Mouse (Mus musculus) kidney, adult 18-20 months (tissue): ENCODE results near the gene Gadl1.
"Not testable (repeated sequence)": the region's sequence is repeated elsewhere in the genome, so short reads cannot be mapped to it uniquely, and the experiment has no call there.

Experiments used
- DNase-seq: peaks from one replicate; pipeline ENCODE4 v3.0.0; 2021

The Gadl1 gene

DNA sequence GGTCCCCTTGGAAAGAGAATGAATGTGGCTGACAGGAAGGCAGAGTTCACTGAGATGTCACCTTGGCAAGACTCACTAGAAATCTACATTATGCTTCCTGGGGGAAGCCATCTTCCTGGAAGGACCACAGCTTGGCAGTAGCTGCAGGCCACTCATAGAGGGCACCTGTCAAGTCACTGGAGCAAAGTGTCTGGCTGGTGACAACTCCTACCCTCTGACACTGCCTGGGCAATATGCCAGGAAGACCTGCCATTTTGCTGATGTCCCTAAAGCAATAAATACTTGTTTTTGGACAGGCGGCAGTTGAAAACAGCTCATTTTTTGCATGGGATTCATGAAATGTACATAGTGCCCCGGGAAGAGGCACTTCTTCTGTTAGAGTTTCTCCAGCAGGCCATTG is 119.8 kb downstream of the Gadl1 start:
- no peak for DNase-seq

- DNase-seq: no peak
Observed at GRCm38 (mm10) chr9:116032711-116033110, 123.5 kb downstream of the Gadl1 start.

DNA sequence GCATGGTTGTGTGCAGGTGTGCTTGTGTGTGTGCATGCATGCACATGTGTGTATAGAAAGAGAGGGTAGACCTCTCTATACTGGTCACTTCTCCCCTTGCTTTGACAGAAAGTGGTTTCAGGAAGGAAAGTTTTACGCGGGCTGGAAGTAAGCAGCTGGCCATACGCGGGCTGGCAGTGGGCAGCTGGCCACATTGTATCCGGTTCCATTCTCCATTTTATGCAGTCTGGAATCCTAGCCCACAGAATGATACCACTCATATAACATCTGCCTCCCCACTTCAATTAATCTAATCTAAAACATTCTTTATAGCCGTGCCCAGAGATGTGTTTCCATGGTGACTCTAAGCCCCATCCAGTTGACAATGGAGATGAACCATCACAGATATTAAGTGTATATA is 129.0 kb downstream of the Gadl1 start:
- DNase-seq: no peak

DNA sequence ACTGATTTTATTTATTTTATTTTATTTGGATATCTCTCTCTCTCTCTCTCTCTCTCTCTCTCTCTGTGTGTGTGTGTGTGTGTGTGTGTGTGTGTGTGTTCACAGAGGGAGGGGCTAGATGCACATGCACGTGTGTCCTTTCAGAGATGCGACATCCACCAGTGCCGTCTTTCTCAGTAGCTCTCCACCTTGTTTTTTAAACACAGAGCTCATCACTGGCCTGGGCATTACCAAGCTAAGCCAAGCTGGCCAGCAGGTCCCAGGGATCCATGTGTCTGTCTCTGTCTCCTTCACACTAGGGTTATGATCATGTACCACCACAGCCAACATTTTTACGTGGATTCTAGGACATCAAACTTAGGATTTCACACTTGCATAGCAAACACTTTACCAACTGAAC is 130.7 kb downstream of the Gadl1 start:
- DNase-seq: no peak

- not testable (repeated sequence) for DNase-seq
Observed at GRCm38 (mm10) chr9:116040852-116041251, 131.6 kb downstream of the Gadl1 start.

DNA sequence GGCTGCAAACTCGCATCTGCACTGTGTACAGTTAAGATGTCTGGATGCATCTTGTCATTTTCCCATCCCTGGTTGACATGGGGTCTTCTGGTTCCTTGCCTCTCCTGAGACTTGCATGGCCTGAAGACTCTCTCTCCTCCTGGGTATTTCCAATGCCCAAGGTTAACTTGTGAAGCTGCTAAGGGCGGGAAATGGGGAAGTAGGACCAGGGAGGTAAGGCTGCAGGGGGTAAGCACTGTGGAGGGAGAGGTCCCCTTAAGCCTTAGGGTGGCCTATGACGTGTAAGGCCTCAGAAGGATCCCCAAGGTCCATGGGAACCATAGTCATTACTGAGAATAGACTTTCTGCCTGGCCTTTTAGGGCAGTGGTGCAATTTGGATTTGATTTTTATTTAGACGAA is 132.1 kb downstream of the Gadl1 start:
- DNase-seq: no peak

DNA sequence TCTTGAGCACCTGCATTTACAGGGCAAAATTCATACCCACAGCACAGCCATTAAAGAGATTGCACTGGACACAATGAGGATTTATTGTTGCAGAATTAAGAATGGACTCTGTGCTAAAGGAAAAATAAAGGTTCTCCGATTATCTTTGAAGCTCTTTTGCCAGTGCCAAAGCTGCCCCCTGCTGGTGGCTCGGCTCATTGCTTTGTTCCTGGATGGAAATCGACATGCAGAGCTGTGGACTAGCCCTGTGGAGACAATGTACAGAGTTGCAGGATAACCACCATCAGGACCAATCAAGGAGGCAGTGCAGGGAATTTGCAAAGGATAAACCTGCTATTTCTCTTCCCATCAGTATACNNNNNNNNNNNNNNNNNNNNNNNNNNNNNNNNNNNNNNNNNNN is 132.5 kb downstream of the Gadl1 start:
- DNase-seq: peak; percentile 81

GRCm38 (mm10) chr9:116049985-116050384 is 140.7 kb downstream of the Gadl1 start:
- no peak for DNase-seq

DNA sequence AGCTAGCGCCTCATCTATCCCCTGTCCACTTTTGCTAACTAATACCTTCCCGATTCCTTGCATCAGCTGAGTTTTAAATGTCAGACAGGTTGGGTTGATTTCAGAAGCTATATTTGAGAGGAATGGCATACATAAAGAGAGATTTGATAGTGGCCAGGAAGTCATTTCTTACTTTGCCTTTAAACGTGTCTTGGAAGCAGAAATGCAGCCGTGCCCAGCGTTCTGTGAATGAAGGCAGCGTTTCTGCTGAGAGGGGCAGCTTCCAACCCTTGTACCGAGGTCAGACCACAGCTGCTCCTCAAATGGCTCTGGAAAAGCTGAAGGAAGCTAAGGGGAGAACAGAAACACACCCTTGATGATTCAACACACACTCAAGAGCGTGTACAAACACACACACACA is 144.7 kb downstream of the Gadl1 start:
- no peak for DNase-seq

- no peak for DNase-seq
Observed at GRCm38 (mm10) chr9:116058475-116058874, 149.2 kb downstream of the Gadl1 start.

- DNase-seq: no peak
Observed at GRCm38 (mm10) chr9:116059156-116059555, 149.9 kb downstream of the Gadl1 start.

GRCm38 (mm10) chr9:116060691-116061090 is 151.4 kb downstream of the Gadl1 start:
- peak; percentile 8 for DNase-seq

- DNase-seq: no peak
Observed at GRCm38 (mm10) chr9:116064774-116065173, 155.5 kb downstream of the Gadl1 start.

DNA sequence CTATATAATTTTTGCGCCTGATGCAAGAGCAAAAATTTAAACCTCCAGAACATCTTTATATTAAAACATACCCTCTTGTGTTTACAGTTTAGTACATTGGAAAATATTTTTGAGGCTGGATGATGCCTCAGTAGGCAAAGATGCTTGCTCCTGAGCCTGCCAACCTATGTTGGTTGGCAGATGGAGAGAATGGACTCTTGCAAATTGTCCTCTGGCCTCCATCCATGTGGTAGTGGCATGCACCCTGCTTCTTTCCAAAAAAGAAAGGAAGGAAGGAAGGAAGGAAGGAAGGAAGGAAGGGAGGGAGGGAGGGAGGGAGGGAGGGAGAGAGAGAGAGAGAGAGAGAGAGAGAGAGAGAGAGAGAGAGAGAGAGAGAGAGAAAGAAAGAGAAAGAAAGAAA is 162.3 kb downstream of the Gadl1 start:
- DNase-seq: not testable (repeated sequence)

DNA sequence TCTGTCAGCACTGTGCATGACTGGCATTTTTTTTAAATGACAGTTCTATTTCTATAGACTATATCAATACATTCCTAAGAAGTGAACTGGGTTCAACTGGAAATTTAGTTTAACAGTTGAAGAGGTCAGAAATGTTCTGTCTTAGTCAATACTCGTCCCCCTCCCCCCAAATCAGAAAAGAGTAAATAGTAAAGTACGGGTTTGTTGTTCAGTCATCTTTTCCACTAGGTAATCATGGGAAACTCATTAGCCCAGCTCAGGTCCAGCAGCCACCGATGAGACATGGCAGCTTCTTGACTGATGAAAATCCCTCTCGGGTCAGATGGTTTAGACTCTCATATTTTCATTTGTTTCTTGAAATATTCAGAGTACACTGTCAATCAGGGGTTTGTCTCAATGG is 166.9 kb downstream of the Gadl1 start:
- no peak for DNase-seq

GRCm38 (mm10) chr9:116076946-116077345 is 167.7 kb downstream of the Gadl1 start:
- DNase-seq: no peak

DNA sequence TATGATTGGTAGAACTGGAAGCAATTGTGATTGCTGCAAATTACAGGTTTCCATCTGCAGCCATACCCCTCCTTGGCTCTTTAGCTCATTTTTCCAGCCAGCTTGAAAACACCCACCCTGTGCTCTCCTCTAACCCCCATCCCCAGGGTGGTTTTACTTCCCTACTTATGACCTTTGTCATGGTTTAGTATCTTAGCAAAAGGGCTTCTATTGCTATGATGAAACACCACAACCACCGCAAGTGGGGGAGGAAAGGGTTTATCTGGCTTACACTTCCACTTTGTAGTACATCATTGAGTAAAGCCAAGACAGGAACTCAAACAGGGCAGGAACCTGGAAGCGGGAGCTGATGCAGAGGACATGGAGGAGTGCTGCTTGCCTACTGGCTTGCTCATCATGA is 168.2 kb downstream of the Gadl1 start:
- no peak for DNase-seq

DNA sequence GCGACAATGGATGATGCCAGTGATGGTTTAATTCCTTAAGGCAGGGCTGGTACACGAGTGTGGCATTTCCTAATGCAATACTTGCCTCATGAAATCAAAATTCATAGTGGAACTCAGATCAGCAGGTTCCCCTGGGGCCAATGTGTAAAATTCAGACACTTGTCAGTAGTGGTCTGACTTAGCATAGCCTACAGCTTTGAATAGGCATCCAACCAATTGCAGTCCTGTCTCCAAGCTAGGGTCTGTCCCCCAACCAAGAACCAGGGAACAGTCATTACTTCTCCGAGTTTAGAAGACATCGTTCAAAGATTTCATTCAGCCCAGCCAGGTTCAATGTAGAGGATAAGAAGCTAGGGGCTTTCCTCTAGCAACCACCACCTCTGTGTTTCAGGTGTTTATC is 172.5 kb downstream of the Gadl1 start:
- DNase-seq: no peak

- no peak for DNase-seq
Observed at GRCm38 (mm10) chr9:116083300-116083699, 174.0 kb downstream of the Gadl1 start.

GRCm38 (mm10) chr9:116083726-116084323 is 174.6 kb downstream of the Gadl1 start:
- DNase-seq: no peak

DNA sequence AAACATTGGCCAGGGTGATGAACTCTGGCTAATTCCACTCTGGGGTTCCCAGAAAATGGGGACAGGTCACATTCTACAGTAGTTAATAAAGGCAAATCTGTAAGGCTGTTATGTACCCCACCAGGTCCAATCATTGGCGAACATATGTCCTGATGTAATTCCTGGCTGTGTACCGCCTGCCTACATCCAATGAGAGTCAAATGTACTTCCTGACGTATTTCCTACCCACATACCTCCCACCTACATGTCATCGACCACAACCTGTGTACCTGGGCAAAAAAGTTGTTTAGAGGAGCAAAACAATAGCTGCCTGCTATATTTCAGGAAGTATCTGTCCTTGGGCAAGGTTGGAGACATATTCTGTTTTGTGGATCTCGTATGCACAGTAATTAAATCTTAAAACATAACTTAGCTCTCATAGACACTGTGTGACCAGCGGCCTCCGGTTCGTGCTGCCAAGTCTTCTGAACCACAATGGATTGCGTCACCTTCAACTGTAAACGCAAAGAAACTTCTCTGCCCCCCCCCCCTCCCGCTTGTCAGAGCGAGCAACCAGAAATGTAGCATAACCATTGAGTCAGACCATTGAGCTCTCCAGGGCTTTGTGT is 175.2 kb downstream of the Gadl1 start:
- no peak for DNase-seq

GRCm38 (mm10) chr9:116085999-116086398 is 176.7 kb downstream of the Gadl1 start:
- DNase-seq: no peak

DNA sequence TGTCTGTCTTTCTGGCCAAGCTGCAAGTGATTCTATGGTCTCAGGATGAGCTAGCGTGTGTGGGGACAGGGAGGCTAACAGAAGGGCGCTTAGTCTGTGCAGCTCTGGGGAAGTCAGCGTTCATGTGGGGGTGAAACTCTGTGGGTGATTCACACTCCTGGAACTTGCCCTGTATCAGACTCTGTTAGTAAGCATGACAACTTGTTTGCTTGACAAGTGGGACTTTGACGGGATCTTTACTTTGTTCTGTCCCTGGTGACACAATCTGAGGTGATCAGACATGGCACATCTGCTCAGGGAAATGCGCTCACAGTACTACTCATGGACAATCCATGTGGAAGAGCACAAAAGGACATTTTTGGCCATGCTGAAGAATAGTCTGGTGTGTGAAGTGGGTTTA is 178.0 kb downstream of the Gadl1 start:
- DNase-seq: no peak

- DNase-seq: peak; percentile 68
Observed at GRCm38 (mm10) chr9:116087880-116088279, 178.6 kb downstream of the Gadl1 start.

- DNase-seq: no peak
Observed at GRCm38 (mm10) chr9:116088912-116089311, 179.7 kb downstream of the Gadl1 start.
